Mouse (Mus musculus) mouse embryonic stem cell (cell line): ENCODE data around the gene Pou3f3.

ENCODE experiments used
- in situ Hi-C, 2 experiments: fragments of 300-500 bp; cut with MboI; formaldehyde crosslinking; loops; 1 replicate in 1 of 2; 3 replicates in 1 of 2; pipeline ENCODE4 v1.14.3; 2019 to 2020; ENCODE audit warnings: low sequenced_read_pairs in 2 of 2, low pct_unique_long_range_greater_than_20kb in 1 of 2, mixed read lengths in 1 of 2; ENCODE audit not compliant: unreplicated experiment in 1 of 2

Pou3f3 gene

GRCm38 (mm10) chr1:42693101-42693715 is 2.4 kb upstream of the Pou3f3 start:
- in situ Hi-C loops = no loop called here

GRCm38 (mm10) chr1:42693852-42694251 is 1.7 kb upstream of the Pou3f3 start:
- in situ Hi-C loops = no loop called here

- in situ Hi-C loops = no loop called here
These were observed 1.3 kb upstream of the Pou3f3 start for GRCm38 (mm10) chr1:42694290-42694664.

GRCm38 (mm10) chr1:42694665-42695577 is 647 bp upstream of the Pou3f3 start:
- in situ Hi-C loops = no loop called here

- in situ Hi-C loops = no loop called here
These were observed 933 bp downstream of the Pou3f3 start for GRCm38 (mm10) chr1:42696371-42697031.

- in situ Hi-C loops = no loop called here
These were observed 1.8 kb downstream of the Pou3f3 start for GRCm38 (mm10) chr1:42697321-42697755.

GRCm38 (mm10) chr1:42697756-42698583 is 2.4 kb downstream of the Pou3f3 start:
- in situ Hi-C loops = no loop called here

- in situ Hi-C loops = no loop called here
These were observed 3.2 kb downstream of the Pou3f3 start for GRCm38 (mm10) chr1:42698584-42699333.

- in situ Hi-C loops = no loop called here
These were observed 3.9 kb downstream of the Pou3f3 start for GRCm38 (mm10) chr1:42699471-42699871.

GRCm38 (mm10) chr1:42700171-42700570 is 4.6 kb downstream of the Pou3f3 start:
- in situ Hi-C loops = no loop called here

GRCm38 (mm10) chr1:42700815-42701214 is 5.2 kb downstream of the Pou3f3 start:
- in situ Hi-C loops = no loop called here

- in situ Hi-C loops = no loop called here
These were observed 6.5 kb downstream of the Pou3f3 start for GRCm38 (mm10) chr1:42701833-42702611.

GRCm38 (mm10) chr1:42702984-42703383 is 7.4 kb downstream of the Pou3f3 start:
- in situ Hi-C loops = no loop called here

- in situ Hi-C loops = no loop called here
These were observed 7.9 kb downstream of the Pou3f3 start for GRCm38 (mm10) chr1:42703424-42703823.

- in situ Hi-C loops = no loop called here
These were observed 8.5 kb downstream of the Pou3f3 start for GRCm38 (mm10) chr1:42703851-42704613.

GRCm38 (mm10) chr1:42704981-42705810 is 9.6 kb downstream of the Pou3f3 start:
- in situ Hi-C loops = no loop called here
